Mouse (Mus musculus) megakaryocyte, embryonic 14.5 days (primary cell): ENCODE measurements at regions not wholly inside any gene's neighbourhood (a gene's known extent, or its start where the extent isn't known, plus 50 kb on each side); places are given as distances from the start of the nearest gene placed in this dataset.

Source experiments
- H3K27me3 ChIP-seq: replicated peaks from 2 replicates; pipeline ENCODE3; 2012; ENCODE audit warnings: inconsistent platforms
- H3K36me3 ChIP-seq: replicated peaks from 2 replicates; pipeline ENCODE3; 2012; ENCODE audit warnings: low read length, inconsistent platforms, mixed read lengths
- H3K4me1 ChIP-seq: 2 replicates; pipeline ENCODE4 v1.6.1; 2012; ENCODE audit warnings: inconsistent platforms
- H3K4me3 ChIP-seq: replicated peaks from 2 replicates; pipeline ENCODE3; 2012; ENCODE audit warnings: moderate library complexity, mild to moderate bottlenecking, inconsistent platforms
- H3K9me3 ChIP-seq: 2 replicates; pipeline ENCODE4 v1.6.1; 2012; ENCODE audit warnings: inconsistent platforms
- FLI1 ChIP-seq: IDR thresholded peaks from 2 replicates; pipeline ENCODE4 v1.6.1; 2012; ENCODE audit warnings: low read length, inconsistent platforms, mixed read lengths
- GATA1 ChIP-seq: IDR thresholded peaks from 3 replicates; pipeline ENCODE4 v1.6.1; 2012; ENCODE audit warnings: mixed read lengths, low read length, inconsistent platforms, borderline replicate concordance

DNA sequence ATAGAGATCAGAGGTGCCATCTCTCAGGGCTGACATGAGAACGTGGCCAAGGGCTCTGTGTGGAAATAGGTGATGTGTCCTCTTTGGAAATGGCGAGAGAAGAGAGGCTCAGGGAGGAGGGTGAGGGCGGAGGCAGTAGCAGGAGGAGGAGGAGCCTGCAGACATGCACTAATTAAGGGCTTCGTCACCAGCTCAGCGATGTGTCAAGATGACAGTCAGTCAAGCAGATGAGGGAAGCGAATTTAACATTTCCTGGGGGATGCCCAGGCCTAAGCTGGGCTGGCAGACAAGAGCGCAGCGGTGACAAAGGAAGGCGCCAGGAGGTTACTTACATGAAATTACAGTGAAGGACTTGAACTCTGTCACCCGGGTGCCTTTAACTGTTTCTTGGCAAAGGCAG lies 455.1 kb upstream of the Tbx3 start:
- no peaks in the 10 kb centered on the region for H3K4me1 ChIP-seq
- TF ChIP-seq FLI1 (no peak), GATA1 (no peak)
- no peak overlapping the region for H3K4me3 ChIP-seq
- peaks cover 44% of the 10 kb centered on the region for H3K9me3 ChIP-seq
- no peaks in the 10 kb centered on the region for H3K36me3 ChIP-seq
- no peaks in the 10 kb centered on the region for H3K27me3 ChIP-seq

DNA sequence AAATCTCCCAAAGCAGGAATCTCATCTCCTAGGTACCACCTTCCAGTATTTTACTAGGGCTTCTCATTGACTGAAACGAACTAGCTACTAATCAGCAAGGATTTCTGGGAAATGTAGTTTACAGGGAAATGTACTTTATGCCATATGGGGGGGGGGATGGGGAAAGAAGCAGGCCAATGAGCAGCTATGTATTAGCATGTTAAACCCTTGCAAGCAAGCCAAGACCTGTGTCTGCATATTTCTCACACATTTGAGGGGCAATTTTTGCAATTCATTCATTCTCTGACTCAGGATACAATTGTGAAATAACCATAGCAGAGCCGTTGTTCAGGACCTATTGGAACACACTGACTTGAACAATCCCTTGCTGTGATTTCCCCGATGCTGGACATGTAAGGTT lies 454.3 kb upstream of the Tbx3 start:
- Histone ChIP-seq H3K4me3 (no peak overlapping the region), H3K27me3 (no peaks in the 10 kb centered on the region), H3K4me1 (no peaks in the 10 kb centered on the region), H3K9me3 (peaks cover 38% of the 10 kb centered on the region), H3K36me3 (no peaks in the 10 kb centered on the region)
- no peak for TF ChIP-seq FLI1
- no peak for TF ChIP-seq GATA1

DNA sequence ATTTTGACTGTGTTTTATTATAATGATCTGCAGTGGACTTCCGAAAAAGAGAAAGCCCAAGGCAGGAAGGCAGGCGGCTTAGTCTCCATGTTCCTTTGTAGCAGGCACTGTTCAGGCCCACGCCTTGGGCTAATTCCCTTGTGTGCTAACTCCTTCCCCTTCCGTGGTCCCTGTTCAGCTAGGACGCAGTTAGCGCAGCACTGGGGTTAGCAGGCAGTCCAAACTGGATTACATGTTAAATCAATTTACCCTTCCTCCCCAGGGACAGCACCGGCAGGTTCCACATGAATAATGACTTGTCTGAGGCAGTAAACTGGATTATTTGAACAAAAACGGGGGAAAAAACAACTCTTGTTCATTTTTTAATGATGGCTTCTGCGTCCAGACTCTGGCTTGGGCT lies 453.4 kb upstream of the Tbx3 start:
- H3K27me3 ChIP-seq, result no peaks in the 10 kb centered on the region
- H3K9me3 ChIP-seq, result peaks cover 30% of the 10 kb centered on the region
- H3K36me3 ChIP-seq, result no peaks in the 10 kb centered on the region
- no peaks in the 10 kb centered on the region for H3K4me1 ChIP-seq
- TF ChIP-seq FLI1 (no peak), GATA1 (no peak)
- no peak overlapping the region for H3K4me3 ChIP-seq

DNA sequence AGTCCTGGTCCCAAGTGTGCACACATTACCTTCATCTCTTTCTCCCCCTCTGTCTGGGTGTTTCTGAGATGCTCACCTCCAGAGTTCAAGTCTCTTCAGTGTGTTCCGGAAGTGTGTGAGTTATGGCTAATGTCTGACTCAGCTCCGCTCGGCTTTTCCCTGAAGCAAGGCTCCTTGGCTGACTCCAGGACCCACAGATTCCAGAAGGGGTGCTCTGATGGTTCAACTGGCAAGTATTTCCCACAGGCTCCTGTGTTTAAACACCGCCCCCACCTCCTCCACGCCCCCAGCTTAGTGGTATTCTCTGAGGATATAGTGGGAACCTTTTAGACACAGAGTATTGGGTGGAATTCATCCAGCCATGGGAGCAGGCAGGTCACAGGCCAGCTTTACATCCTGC lies 441.8 kb upstream of the Tbx3 start:
- no peaks in the 10 kb centered on the region for H3K4me1 ChIP-seq
- no peaks in the 10 kb centered on the region for H3K36me3 ChIP-seq
- TF ChIP-seq GATA1, result no peak
- 0 out of 2 replicates have a peak, but pooled peaks cover 6% of the 10 kb centered on the region for H3K9me3 ChIP-seq
- no peak overlapping the region for H3K4me3 ChIP-seq
- H3K27me3 ChIP-seq, result no peaks in the 10 kb centered on the region

DNA sequence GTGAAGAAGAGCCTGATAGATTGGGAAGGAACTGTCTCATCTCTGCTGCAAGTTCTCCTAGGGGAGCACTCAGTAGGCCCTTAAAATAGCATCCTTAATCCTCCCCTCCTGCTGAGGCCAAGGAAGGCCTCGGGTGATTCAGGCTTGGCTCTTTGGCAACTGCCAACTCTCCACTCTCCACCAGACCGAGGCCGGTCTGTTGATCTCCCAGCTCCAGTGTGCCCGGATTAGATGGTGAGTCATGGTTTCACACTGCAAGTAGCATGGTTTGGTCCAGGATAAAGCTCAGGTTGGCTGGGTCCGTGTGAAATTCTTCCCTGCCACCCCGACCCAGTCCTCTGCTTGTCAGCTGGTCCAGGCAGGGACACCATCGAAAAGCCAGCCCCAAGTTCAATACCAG lies 437.5 kb upstream of the Tbx3 start:
- peaks cover 34% of the 10 kb centered on the region for H3K9me3 ChIP-seq
- no peaks in the 10 kb centered on the region for H3K27me3 ChIP-seq
- TF ChIP-seq FLI1 (no peak), GATA1 (no peak)
- H3K36me3 ChIP-seq, result no peaks in the 10 kb centered on the region
- H3K4me3 ChIP-seq, result no peak overlapping the region
- H3K4me1 ChIP-seq, result no peaks in the 10 kb centered on the region

DNA sequence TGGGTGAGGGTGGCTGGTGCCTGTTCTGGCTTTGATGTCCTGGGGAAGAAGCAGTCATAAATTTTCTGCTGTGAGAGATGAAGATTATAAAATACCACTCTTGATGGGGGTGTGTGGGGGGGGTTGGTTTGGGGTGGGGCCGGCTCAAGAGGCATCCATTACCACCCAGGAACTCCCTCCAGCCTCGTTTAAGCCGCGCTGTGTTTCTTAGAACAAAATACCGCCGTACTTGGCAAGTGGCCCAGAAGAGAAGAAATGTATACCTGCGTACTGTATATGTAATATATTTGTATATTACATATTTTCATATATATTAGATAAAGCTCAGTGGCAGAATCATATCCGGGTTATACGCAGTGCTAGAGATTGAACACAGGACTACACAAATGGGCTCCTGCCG lies 434.6 kb upstream of the Tbx3 start:
- no peaks in the 10 kb centered on the region for H3K36me3 ChIP-seq
- no peaks in the 10 kb centered on the region for H3K4me1 ChIP-seq
- no peak overlapping the region for H3K4me3 ChIP-seq
- no peaks in the 10 kb centered on the region for H3K27me3 ChIP-seq
- no peak for TF ChIP-seq FLI1
- no peak for TF ChIP-seq GATA1
- peaks cover 54% of the 10 kb centered on the region for H3K9me3 ChIP-seq

DNA sequence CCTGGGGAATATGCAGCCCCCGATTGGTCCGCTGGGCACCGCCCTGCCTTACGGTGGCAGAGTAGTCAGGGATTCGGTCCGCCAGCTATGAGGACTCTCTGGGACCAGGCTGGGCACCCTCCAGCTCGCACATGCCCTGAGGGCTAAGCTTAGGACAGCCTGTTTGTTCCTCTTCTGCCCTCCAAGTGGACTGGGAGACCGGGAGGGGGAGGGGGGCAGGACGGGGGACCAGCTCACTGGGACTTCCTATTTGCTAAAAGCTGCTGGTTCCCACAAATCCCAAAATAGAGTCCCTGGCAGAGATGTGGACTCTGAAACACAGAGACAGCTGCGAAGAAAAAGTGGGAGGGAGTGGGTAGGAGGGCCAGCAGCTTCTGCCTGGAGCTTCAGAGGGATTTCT lies 423.6 kb upstream of the Tbx3 start:
- no peaks in the 10 kb centered on the region for H3K27me3 ChIP-seq
- no peaks in the 10 kb centered on the region for H3K36me3 ChIP-seq
- H3K4me3 ChIP-seq, result no peak overlapping the region
- TF ChIP-seq FLI1 (no peak), GATA1 (no peak)
- H3K9me3 ChIP-seq, result peaks cover 17% of the 10 kb centered on the region
- H3K4me1 ChIP-seq, result no peaks in the 10 kb centered on the region

DNA sequence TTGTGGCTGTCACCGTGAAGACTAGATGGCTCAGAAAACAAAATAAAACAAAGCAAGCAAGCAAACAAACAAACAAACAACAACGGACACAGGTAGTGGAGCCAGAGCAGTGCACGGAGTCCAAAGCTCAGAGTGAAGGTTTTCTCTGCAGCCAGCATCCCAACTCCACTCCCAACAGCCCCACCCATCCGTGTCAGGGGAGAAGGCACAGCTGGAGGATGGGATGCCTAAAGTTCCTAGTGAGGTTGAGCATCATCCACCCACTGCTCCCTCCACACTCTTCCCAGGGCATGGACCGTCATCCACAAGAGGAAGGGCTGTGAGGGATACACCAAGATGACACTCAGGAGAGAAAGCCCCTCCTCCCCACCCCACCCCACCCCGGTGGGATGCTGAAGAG lies 421.8 kb upstream of the Tbx3 start:
- TF ChIP-seq FLI1 (no peak), GATA1 (no peak)
- Histone ChIP-seq H3K27me3 (no peaks in the 10 kb centered on the region), H3K4me1 (no peaks in the 10 kb centered on the region), H3K9me3 (peaks cover 21% of the 10 kb centered on the region), H3K4me3 (no peak overlapping the region), H3K36me3 (no peaks in the 10 kb centered on the region)

DNA sequence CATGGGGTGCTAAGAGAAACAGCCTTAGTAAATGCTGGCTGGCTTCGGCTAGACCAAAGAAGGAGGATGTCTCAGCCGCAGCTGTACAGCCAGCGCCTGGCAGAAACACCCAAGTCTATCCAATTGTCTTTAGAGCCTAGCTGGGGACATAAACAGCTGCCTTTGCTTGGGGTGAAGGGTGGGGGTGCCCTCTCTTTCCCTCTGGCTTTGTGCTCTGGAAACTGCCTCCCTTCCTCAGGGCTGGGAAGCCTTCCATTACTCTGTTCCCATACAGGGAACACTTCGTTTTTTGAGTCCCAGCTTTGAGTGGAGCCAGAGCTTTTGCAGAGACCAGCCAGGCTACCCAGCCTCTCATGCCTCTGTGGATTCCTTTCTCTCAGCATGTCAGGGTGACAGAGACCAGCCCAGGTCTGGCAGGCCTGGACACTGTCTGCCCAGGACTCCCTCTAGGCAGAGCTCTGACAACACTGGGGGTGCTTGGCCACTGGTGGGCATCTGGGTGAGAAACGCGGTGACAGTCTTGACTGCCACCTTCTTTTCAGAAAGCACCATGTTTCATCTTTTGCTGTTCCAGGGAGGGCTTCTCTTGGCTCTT lies 421.2 kb upstream of the Tbx3 start:
- Histone ChIP-seq H3K4me1 (no peaks in the 10 kb centered on the region), H3K27me3 (no peaks in the 10 kb centered on the region), H3K4me3 (no peak overlapping the region), H3K9me3 (peaks cover 17% of the 10 kb centered on the region), H3K36me3 (no peaks in the 10 kb centered on the region)
- TF ChIP-seq FLI1 (no peak), GATA1 (no peak)

DNA sequence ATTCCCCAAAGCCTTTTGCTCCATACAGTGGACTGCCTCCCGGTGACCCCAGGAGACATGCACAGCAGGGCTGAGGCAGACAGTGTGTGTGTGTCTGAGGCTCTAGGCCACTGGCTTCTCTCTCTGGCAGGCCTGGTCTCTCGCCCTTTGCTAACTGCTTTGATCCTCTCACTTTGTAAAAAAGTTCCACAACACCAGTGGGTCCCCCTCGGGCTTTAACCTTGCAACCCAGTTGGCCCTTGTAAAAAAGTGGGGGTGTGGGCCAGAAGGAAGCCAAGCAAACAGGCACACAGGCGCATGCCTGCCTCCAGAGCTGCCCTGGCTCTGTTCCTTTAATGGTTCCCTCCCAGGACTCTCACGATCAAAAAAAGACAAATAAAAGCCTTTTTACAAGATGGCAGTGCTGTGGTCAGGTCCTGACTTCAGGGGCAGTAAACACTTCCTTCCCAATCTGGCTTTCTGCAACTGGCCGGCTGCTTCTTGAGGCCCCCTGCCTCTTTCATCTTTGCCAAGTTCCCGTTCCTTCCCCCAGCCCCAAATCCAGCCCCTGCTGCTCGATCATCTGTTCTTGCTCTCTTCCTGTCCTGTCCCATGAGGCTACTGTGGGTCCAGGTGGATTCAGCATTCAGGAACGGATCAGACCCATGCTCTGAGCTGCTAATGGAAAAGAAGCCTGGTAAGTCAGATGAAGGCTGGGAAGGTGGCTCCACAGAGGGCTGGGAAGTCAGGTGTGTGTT lies 419.0 kb upstream of the Tbx3 start:
- Histone ChIP-seq H3K36me3 (no peaks in the 10 kb centered on the region), H3K27me3 (no peaks in the 10 kb centered on the region), H3K4me1 (no peaks in the 10 kb centered on the region), H3K4me3 (no peak overlapping the region), H3K9me3 (peaks cover 25% of the 10 kb centered on the region)
- TF ChIP-seq FLI1 (no peak), GATA1 (no peak)

DNA sequence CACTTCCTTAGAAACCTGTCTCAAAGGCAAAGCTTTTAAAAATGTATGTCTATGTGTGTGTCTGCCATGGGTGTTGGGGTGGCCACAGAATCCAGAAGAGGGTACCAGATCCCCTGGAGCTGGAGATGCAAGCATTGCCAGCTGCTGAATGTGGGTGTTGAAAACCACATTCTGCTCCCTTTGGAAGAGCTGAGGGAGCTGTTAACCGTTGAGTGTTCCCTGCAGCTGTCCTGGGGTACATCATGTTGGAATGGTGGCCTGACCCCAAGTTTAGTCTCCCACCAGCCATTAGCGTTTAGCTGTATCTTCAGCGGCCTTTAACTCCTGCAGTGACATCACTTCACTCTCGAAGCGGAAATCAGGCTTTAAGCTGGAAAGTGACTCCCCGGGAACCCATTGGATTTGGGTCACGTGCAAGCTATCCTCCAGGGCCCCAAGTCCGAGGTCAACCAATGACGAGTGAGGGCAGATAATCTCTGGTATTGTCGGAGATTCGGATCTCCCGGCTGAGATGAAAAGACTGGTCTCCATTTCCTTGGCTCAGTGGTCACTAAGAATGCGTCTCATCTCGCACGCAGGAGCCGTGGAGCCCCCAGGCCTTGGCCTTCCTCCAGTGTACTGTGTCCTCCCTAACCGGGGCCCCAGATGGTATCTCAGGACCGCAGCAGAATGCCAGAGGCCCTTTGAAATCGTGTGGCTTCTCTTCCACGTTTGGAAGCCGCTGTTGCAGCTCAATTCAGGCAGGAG lies 412.9 kb upstream of the Tbx3 start:
- Histone ChIP-seq H3K4me1 (no peaks in the 10 kb centered on the region), H3K36me3 (no peaks in the 10 kb centered on the region), H3K27me3 (no peaks in the 10 kb centered on the region), H3K4me3 (no peak overlapping the region), H3K9me3 (peaks cover 28% of the 10 kb centered on the region)
- TF ChIP-seq FLI1 (no peak), GATA1 (no peak)
